Mouse (Mus musculus): ENCODE data around the gene Crybg1.
"Not testable (repeated sequence)": the region's sequence is repeated elsewhere in the genome, so short reads cannot be mapped to it uniquely, and the experiment has no call there.

Crybg1 gene

GRCm38 (mm10) chr10:43977353-43977752, 171.3 kb downstream of the Crybg1 start:
- DNase-seq (ENCODE audit: low spot score in 2 of 2): no peak

- no peak for DNase-seq (ENCODE audit: low spot score in 2 of 2)
Observed at GRCm38 (mm10) chr10:43973244-43973643, 175.4 kb downstream of the Crybg1 start.

DNA sequence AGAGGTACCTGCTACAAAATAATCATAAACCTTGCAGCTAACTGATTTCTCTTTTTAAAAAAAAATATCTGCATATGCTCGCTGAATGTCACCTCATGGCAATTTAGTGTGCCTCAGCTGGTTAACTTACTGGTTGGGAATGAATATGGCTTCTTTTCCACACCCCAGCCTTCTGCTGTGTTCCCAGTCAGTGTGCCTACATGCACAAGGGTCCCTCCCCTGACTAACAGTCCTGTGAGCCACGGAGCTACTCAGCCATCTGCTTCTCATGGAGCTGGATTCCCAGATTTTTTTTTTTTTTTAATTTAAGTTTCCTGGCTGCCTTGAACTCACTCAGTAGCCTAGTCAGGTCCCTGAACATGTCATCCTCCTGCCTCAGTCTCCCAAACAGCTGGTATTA, 183.7 kb downstream of the Crybg1 start:
- no peak for DNase-seq (ENCODE audit: low spot score in 2 of 2)

DNA sequence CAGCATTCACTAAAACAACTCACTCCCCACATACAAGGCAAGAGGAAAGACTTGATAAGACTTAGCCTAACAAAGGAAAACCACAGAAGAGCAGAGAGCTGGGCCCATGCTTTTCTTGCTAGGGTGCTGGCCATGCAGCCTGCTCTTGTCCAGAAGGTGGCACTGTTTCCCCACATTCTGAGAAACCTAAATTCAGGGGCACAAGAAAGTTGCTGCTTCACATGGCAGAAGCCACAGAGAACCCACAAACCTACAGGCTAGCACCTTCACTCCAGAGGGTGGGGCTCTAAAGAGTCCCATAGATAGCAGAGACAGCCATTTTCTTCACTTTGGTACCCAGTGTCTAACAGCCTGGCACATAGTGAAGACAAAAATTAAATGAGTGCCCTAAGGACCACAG, 194.7 kb downstream of the Crybg1 start:
- peak; percentile 39 to 56 for DNase-seq (ENCODE audit: low spot score in 2 of 2)

DNA sequence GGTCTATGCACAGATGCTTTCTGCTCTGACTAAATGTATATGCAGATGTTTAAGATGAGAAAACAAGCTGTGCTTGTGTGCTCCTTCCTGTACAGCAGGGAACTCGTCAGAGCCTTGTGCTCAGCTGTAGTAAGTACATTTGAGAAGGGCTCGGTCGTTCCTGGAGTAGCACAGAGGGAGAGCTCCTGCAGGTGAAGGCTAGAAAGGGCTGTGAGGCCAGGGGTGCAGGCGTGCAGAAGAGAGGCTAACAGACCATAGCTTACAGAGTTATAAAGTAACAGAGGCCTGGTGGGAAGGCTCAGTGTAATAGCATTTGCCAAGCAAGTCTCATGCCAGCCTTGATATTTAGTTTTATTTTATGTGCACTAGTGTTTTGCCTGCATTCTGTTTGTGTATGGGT, 203.2 kb downstream of the Crybg1 start:
- DNase-seq (ENCODE audit: low spot score in 2 of 2): no peak

- DNase-seq (ENCODE audit: low spot score in 2 of 2): no peak
Observed at GRCm38 (mm10) chr10:43943736-43944135, 204.9 kb downstream of the Crybg1 start.

DNA sequence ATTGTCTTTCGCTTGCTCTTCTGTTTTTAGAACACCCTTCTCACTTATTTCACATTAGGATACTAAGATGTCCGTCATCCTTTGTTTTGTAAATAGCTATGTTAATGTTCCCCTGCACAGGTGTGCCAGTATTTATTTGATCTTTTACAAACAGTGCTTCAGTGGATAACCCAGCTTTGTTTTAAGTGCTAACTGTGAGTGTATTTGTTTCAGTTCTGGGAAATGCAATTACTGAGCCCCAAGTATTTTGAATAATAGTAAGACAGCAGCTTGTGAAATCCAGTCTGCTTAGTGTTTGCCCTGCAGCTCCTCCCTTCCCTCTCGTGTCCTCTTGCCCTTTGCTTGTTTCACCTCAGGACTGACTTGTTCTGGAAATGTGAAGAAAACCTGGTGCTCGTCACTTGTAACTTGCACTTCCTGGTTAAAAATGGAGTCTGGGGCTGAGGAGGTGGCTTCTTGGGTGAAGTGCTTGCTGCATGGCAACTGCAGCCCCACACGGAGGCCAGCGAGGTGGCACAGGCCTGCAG, 209.5 kb downstream of the Crybg1 start:
- DNase-seq (ENCODE audit: low spot score in 2 of 2): no peak

DNA sequence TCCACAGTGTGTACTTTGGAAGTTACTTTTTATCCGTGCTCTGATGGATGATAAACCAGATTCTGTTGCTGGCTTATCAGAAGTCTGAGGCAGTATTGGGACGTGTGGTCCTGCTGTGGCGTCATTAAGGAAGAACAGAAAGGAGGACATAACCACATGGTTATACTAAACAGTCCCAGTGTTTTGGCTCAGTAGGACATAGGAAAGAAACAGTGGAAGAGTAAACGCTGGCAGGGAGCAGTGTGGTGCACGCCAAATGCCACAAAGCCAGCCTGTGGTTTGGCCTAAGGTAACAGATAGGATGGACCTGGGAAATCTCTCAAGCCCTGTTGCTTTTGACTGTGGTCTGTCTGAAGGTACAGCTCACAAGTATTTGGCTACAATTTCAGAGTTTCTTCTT, 220.1 kb downstream of the Crybg1 start:
- no peak for DNase-seq (ENCODE audit: low spot score in 2 of 2)

- DNase-seq (ENCODE audit: low spot score in 2 of 2): no peak
Observed at GRCm38 (mm10) chr10:43927736-43928135, 220.9 kb downstream of the Crybg1 start.

GRCm38 (mm10) chr10:43925776-43926175, 222.9 kb downstream of the Crybg1 start:
- not testable (repeated sequence) for DNase-seq (ENCODE audit: low spot score in 2 of 2)

GRCm38 (mm10) chr10:43923096-43923495, 225.6 kb downstream of the Crybg1 start:
- DNase-seq (ENCODE audit: low spot score in 2 of 2): no peak

DNA sequence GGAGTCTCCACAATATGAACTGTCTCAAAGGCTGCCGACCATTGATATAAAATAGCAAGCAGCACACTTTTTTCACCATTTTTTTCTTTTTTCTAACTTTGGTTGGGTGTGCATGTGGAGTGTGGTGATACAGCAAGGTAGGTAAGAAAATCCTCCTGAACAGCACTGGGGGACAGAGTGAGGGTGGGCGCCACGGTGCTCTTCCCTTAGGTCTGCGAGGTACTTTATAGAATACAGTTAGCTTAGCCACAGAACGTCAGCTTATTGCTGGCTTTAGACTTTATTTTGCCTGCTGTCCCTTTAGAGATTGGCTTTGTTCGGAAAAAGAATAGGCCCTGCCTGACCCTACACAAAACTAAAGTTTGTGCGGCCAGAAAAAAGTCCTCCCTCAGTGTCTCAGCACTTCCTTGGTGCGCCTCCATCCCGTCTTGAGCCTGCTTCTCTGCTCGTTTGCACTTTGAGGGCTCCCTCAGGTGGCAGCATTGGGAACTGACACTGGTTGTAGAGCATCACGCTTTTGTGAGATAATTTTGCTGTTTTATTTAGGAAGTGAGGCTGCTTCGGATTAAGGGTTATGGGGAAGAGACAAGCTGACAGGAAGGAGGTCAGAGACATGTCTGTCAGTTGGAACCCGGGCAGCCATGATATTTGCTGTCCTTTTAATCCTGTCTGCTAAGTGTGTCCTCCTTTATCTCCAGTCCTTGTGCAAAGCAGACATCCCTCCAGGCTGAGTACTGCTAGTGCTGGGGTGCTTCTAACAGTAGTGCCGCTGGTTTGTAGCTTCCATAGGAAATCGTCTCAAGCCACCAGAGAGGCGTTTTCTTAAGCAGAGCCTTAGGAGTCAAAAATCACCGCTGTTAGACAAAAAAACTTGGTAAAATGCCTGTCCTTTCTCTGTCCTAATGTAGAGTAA, 229.7 kb downstream of the Crybg1 start:
- peak; percentile 79 to 87 for DNase-seq (ENCODE audit: low spot score in 2 of 2)

GRCm38 (mm10) chr10:43916737-43917136, 231.9 kb downstream of the Crybg1 start:
- no peak for DNase-seq (ENCODE audit: low spot score in 2 of 2)

DNA sequence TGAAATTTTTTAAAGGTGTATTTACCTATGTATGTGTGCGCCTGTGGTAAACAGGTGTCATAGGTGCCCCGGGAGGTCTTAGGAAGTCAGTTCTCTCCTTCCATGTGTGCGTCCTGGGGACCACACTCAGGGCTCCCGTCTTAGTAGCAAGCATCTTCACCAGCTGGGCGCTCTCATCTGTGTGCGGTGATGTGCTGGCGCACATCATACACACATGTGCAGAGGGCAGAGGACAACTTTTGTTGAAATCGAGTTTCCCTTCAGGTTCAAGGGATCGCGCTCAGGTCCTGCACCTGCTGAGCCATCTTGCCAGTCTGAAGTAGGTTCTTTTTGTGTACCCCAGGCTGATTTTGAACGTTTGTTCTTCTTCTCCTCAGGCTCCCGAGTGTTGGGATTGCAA, 232.5 kb downstream of the Crybg1 start:
- DNase-seq (ENCODE audit: low spot score in 2 of 2): no peak

DNA sequence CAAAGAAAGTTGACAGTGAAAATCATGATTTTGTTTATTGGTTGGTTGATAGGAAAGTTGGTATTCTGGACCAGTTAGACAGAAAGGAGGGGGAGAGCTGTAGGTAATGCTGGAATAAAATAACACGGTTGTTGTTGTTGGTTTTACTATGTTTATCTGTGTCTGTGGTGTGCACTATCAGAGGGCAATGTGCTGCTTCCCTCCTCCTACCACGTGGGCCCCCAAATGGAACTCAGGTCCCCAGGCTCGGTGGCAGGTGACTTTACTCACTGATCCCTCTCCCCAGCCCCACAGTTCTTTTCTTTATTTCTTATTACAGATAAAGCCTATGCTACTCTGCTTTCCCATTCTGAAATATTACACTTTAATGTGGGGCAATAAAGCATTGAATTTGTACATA, 236.4 kb downstream of the Crybg1 start:
- no peak for DNase-seq (ENCODE audit: low spot score in 2 of 2)

GRCm38 (mm10) chr10:43910873-43911142, 237.8 kb downstream of the Crybg1 start:
- no peak for DNase-seq (ENCODE audit: low spot score in 2 of 2)

DNA sequence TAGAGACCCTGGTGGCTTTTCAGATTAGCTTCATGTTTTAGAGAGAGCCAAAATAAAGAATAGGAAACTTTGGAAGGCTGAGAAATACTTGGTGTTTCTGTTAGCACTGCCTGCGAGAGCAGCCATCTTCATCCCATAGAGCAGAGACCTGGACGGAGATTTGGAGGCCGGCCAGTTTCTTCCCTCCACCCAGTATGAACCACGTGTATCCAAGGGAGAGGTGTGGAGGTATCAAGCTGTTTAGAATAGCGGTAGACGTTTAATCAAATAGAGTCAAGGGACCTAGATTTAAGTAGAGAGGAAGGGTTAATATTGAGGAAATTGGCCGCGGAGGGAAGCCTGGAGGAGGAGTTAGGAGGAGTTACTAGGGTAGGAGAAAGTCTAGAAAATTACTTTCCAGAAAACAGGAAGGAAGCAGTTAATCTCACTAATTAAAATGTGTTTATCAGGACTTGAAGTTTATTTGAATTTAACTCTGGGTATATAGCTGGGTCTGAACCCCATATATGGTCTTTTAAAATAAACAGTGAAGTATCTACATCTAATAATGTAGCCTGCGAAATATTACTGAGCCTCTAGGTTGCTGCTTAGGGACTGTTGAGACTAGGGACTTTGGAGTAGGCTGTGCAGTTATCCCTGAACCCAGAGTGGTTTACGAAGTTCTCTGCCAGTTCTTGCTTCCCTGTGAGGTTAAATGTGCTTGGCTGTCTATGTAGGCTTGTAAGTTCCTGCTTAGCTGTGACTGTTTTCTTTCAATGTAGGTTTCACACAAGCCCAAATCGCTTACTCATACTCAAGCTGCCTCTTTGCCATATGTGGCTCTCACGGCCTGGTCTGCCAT, 238.4 kb downstream of the Crybg1 start:
- DNase-seq (ENCODE audit: low spot score in 2 of 2): no peak

- no peak for DNase-seq (ENCODE audit: low spot score in 2 of 2)
Observed at GRCm38 (mm10) chr10:43904569-43904968, 244.1 kb downstream of the Crybg1 start.

GRCm38 (mm10) chr10:43901578-43902194, 247.0 kb downstream of the Crybg1 start, which contains the start of the genes Qrsl1 and Rtn4ip1:
TSS of gene Qrsl1 (minus strand) at chr10:43901745.
TSS of gene Rtn4ip1 (plus strand) at chr10:43901807.
- DNase-seq (ENCODE audit: low spot score in 2 of 2): peak; percentile 94 to 96

- no peak for DNase-seq (ENCODE audit: low spot score in 2 of 2)
Observed at GRCm38 (mm10) chr10:43900883-43901570, 247.6 kb downstream of the Crybg1 start.
